Mouse (Mus musculus) heart, adult 2 months (tissue): ENCODE measurements around the gene Senp6. TPM values are rescaled to one million over a fixed set of nuclear protein-coding genes. Genes with fewer than 3 reads are reported as not detected.

Experiments
- DNase-seq, 2 experiments: peaks; one replicate each; pipeline ENCODE4 v3.0.0; 2021
- H3K27ac ChIP-seq: fragments of 200-600 bp; 2 replicates; pipeline ENCODE4 v1.8.1; 2022
- H3K27me3 ChIP-seq: fragments of 200-500 bp; 2 replicates; pipeline ENCODE4 v1.6.1; 2012; ENCODE audit warnings: mild to moderate bottlenecking, low read length, inconsistent platforms, mixed read lengths; ENCODE audit not compliant: control insufficient read depth, insufficient read depth
- H3K36me3 ChIP-seq: fragments of 200-500 bp; 2 replicates; pipeline ENCODE4 v1.6.1; 2012; ENCODE audit warnings: low read length, inconsistent platforms; ENCODE audit not compliant: control insufficient read depth, insufficient read depth
- H3K4me1 ChIP-seq: fragments of 200-500 bp; 2 replicates; pipeline ENCODE4 v1.6.1; 2011; ENCODE audit warnings: low read length; ENCODE audit not compliant: control insufficient read depth, insufficient read depth
- H3K4me3 ChIP-seq: fragments of 200-600 bp; 2 replicates; pipeline ENCODE4 v1.8.1; 2022
- H3K79me2 ChIP-seq: fragments of 200-500 bp; replicated peaks from 2 replicates; pipeline ENCODE4 v1.6.1; 2012; ENCODE audit warnings: mild to moderate bottlenecking, inconsistent platforms, low read length, moderate library complexity, mixed read lengths; ENCODE audit not compliant: control insufficient read depth, insufficient read depth
- H3K9ac ChIP-seq: fragments of 200-500 bp; 2 replicates; pipeline ENCODE4 v1.6.1; 2012; ENCODE audit warnings: low read depth, mild to moderate bottlenecking, control low read depth, inconsistent platforms, low read length, mixed read lengths
- CTCF ChIP-seq: fragments of 200-600 bp; IDR thresholded peaks from 2 replicates; pipeline ENCODE4 v1.8.1; 2022; ENCODE audit warnings: antibody characterized with exemption, mild to moderate bottlenecking, moderate library complexity
- EP300 ChIP-seq: fragments of 200-500 bp; IDR thresholded peaks from 2 replicates; pipeline ENCODE4 v1.6.1; 2011; ENCODE audit warnings: low read depth, low read length, control low read depth; ENCODE audit not compliant: insufficient read depth
- POLR2A ChIP-seq: fragments of 200-500 bp; IDR thresholded peaks from 2 replicates; pipeline ENCODE4 v1.6.1; 2011; ENCODE audit warnings: mild to moderate bottlenecking, low read depth, low read length, control low read depth; ENCODE audit not compliant: insufficient read depth
- WGBS: fragments of 180-500 bp; shearing (Covaris S2); methylation state at CpG from one replicate; pipeline ENCODE4 v1.1.7; 2018; 5-methylcytosine and 5-hydroxymethylcytosine counted together
- intact Hi-C: fragments of 180-260 bp; cut with DNase I; formaldehyde crosslinking; loops from one replicate; pipeline ENCODE4 v1.15.1; 2025
- polyA plus RNA-seq: library from polyadenylated mRNA; depleted of rRNA; stranded (reverse); fragments of >200 nt; gene quantifications from 2 replicates; pipeline ENCODE4 v1.2.3, GENCODE M21; 2012
- total RNA-seq, 2 experiments: library from RNA; stranded (reverse); gene quantifications; 2 replicates each; pipeline ENCODE4 v1.2.3; 2021

Gene Senp6
- total and polyA plus RNA-seq, 3 experiments, result 9.6 to 72.7 (median 62.5) TPM

- H3K4me3 ChIP-seq, result no peak overlapping the region
- H3K79me2 ChIP-seq, result peaks cover 10% of the 10 kb centered on the region
- H3K4me1 ChIP-seq, result peaks cover 15% of the 10 kb centered on the region
- H3K36me3 ChIP-seq, result peaks cover 25% of the 10 kb centered on the region
- H3K27ac ChIP-seq, result no peak overlapping the region
- no peaks in the 10 kb centered on the region for H3K27me3 ChIP-seq
- intact Hi-C loops, result no loop called here
- no peak for DNase-seq
- WGBS, result 38% methylated on average over 3 of the region's 3 CpGs
- TF ChIP-seq POLR2A (no peak), CTCF (no peak), EP300 (no peak)
- H3K9ac ChIP-seq, result no peak overlapping the region
Observed at GRCm38 (mm10) chr9:80070026-80070425, 3.3 kb downstream of the Senp6 start.

GRCm38 (mm10) chr9:80071616-80072015 lies 4.9 kb downstream of the Senp6 start:
- Histone ChIP-seq H3K36me3 (peaks cover 25% of the 10 kb centered on the region), H3K79me2 (peaks cover 13% of the 10 kb centered on the region), H3K4me3 (no peak overlapping the region), H3K9ac (no peak overlapping the region), H3K4me1 (peaks cover 17% of the 10 kb centered on the region), H3K27me3 (no peaks in the 10 kb centered on the region), H3K27ac (no peak overlapping the region)
- TF ChIP-seq CTCF (no peak), POLR2A (no peak), EP300 (no peak)
- WGBS, result 40% methylated on average over 3 of the region's 3 CpGs
- intact Hi-C loops, result no loop called here
- no peak for DNase-seq

- no peak overlapping the region for H3K9ac ChIP-seq
- H3K36me3 ChIP-seq, result peaks cover 23% of the 10 kb centered on the region
- H3K4me1 ChIP-seq, result peaks cover 17% of the 10 kb centered on the region
- H3K27ac ChIP-seq, result no peak overlapping the region
- intact Hi-C loops, result no loop called here
- DNase-seq, result no peak
- no peak overlapping the region for H3K4me3 ChIP-seq
- no peaks in the 10 kb centered on the region for H3K27me3 ChIP-seq
- 94% methylated on average over 1 of the region's 1 CpGs for WGBS
- H3K79me2 ChIP-seq, result peaks cover 18% of the 10 kb centered on the region
- no peak for TF ChIP-seq CTCF
- no peak for TF ChIP-seq POLR2A
- no peak for TF ChIP-seq EP300
Observed at GRCm38 (mm10) chr9:80074067-80074466, 7.4 kb downstream of the Senp6 start.

GRCm38 (mm10) chr9:80074949-80075348 lies 8.2 kb downstream of the Senp6 start:
- no peak overlapping the region for H3K9ac ChIP-seq

GRCm38 (mm10) chr9:80080941-80081340 lies 14.2 kb downstream of the Senp6 start:
- no peak overlapping the region for H3K4me3 ChIP-seq
- peaks cover 11% of the 10 kb centered on the region for H3K4me1 ChIP-seq
- intact Hi-C loops, result no loop called here
- H3K9ac ChIP-seq, result no peak overlapping the region
- TF ChIP-seq POLR2A (no peak), EP300 (no peak), CTCF (no peak)
- no peaks in the 10 kb centered on the region for H3K27me3 ChIP-seq
- H3K79me2 ChIP-seq, result peaks cover 11% of the 10 kb centered on the region
- no peak for DNase-seq
- peaks cover 11% of the 10 kb centered on the region for H3K36me3 ChIP-seq
- 50% methylated on average over 1 of the region's 1 CpGs for WGBS
- H3K27ac ChIP-seq, result no peak overlapping the region

More at GRCm38 (mm10) chr9:80074949-80075348, 8.2 kb downstream of the Senp6 start:
- Histone ChIP-seq H3K27ac (no peak overlapping the region), H3K79me2 (peaks cover 20% of the 10 kb centered on the region), H3K36me3 (peaks cover 18% of the 10 kb centered on the region), H3K27me3 (no peaks in the 10 kb centered on the region), H3K4me1 (peaks cover 16% of the 10 kb centered on the region), H3K4me3 (no peak overlapping the region)
- no peak for DNase-seq
- TF ChIP-seq EP300 (no peak), CTCF (peak; percentile 60)
- intact Hi-C loops, result no loop called here

- Histone ChIP-seq H3K36me3 (peaks cover 13% of the 10 kb centered on the region), H3K27ac (no peak overlapping the region), H3K4me3 (no peak overlapping the region), H3K4me1 (peaks cover 8% of the 10 kb centered on the region), H3K9ac (no peak overlapping the region), H3K27me3 (no peaks in the 10 kb centered on the region), H3K79me2 (peaks cover 5% of the 10 kb centered on the region)
- WGBS, result 50% methylated on average over 10 of the region's 10 CpGs
- DNase-seq, result no peak
- intact Hi-C loops, result no loop called here
- TF ChIP-seq POLR2A (no peak), EP300 (no peak), CTCF (no peak)
Observed at GRCm38 (mm10) chr9:80084429-80085092, 17.9 kb downstream of the Senp6 start.
